Mouse (Mus musculus): ENCODE data around the gene Prss37.
A peak's percentile ranks its signal among the peaks of the same experiment; 100 is the strongest.

Prss37 gene

GRCm38 (mm10) chr6:40519408-40519807 lies at the start of gene Prss37:
TSS of gene Prss37 (minus strand) at chr6:40519508.
- DNase-seq (ENCODE audit: low read depth): no peak

DNA sequence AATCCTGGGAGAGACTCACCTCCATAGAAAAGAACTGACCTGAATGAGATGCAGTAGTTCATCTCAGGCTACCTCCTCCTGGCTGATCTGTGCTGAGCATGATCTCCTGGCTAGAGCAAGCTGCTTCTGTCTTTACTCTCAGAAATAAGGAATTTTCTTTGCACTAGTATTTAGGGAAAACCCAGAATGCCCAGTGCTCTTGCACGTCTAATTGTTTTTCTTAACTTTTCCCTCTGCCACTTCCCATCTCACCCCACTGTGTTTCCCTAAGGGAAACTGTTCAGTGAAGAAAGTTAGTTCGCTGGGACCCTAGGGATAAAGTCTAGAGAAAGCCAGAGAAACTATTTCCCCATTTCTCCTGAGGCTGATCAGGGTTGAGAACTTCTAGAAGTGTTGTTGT lies 35.6 kb upstream of the Prss37 start, which contains the start of gene Olfr461:
Gene Olfr461 (minus strand): TSS at position 101 of the 400 bp plus-strand sequence.
- no peak for DNase-seq (ENCODE audit: low read depth)

DNA sequence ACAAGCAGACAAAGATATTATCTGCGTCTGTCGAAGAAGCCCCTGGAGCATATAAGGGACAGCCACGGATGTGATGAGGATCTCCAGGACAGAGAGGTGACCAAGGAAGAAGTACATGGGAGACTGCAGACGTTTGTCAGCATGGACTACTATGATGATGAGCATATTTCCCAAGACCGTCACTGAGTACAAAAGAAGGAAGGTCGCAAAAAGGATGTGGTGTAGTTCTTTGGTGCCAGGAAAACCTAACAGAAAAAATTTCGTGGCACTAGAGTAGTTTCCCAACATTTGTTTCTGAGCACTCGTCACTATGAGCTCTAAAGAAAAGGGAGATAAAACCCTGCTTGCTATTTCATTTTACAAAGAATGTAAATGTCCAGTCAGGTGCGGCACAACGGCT lies 25.4 kb upstream of the Prss37 start:
- no peak for DNase-seq (ENCODE audit: low read depth)

DNA sequence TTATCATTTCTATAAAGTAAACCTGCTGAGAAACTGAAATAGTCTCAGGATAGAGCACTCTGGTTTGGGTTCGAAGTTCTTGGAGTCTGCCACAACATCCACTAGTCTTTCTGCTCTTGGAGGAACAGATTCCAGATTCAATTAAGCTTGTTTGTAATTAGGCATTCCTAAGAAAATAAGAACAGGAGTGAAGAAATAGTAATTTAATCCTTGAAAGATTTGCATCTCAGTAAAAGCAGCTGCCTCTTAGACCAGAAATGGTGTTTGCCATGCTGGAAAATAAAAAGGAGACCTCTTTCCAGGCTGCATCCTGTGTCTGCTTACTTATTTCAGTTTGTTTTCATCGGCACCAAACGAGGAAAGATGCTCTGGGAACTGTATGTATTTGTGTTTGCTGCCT lies 26.1 kb downstream of the Prss37 start, which contains the start of gene Tas2r108:
Gene Tas2r108 (plus strand): TSS at position 301 of the 400 bp plus-strand sequence.
- no peak for DNase-seq (ENCODE audit: low read depth)

DNA sequence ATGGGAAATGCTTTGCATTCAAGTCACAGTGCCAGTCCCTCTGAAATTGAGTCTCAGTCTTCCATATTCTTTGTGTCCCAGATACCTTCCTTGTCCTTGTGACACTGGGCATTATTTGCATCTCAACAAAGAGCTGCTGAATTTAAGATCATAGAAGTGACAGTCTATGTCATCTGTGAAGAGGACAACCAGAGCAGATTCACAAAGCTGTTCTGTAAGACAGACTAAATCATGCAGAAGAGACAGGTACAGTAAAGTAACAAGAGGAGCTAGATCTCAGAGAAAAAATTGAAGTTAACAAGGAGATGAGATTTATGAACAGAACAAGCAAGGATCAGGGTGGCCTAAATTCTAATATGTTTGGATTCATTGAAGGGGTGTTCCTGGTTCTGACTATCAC lies 28.4 kb downstream of the Prss37 start, which contains the start of gene Tas2r137:
Gene Tas2r137 (plus strand): TSS at position 301 of the 400 bp plus-strand sequence.
- DNase-seq (ENCODE audit: low read depth): no peak

GRCm38 (mm10) chr6:40482318-40482717 lies 37.0 kb downstream of the Prss37 start:
- no peak for DNase-seq (ENCODE audit: low read depth)

GRCm38 (mm10) chr6:40479705-40480104 lies 39.6 kb downstream of the Prss37 start:
- peak; percentile 41 for DNase-seq (ENCODE audit: low read depth)

DNA sequence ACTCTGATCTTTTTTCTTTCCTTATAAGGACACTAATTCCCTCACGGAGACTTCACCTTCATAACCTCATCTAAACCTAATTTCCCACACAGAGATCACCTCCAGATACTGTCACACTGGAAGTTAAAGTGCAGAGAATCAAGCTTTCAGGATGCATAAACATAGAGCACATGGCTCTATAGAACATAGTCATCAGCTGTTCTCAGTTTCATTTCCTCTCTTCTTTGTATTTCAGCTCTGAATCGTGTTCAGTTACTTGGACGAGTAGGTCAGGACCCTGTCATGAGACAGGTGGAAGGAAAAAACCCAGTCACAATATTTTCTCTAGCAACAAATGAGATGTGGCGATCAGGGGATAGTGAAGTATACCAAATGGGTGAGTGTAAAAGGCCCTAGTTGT lies 43.2 kb downstream of the Prss37 start:
- DNase-seq (ENCODE audit: low read depth): no peak

DNA sequence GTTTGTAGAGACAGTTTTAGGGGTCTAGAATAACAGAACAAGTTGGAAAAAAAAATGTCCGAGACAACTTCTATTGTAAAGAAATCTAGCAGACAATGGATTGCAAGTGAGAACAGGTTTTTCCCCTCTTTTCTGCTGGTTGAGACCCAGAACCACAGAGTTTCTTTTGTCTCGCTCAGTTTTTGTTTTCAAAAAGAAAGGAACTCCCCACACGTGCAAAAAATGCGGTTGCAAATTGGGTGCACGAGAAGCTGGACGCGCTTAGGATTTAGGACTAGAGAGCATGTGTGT lies 47.6 kb downstream of the Prss37 start:
- DNase-seq (ENCODE audit: low read depth): no peak

GRCm38 (mm10) chr6:40470916-40471719 lies 48.2 kb downstream of the Prss37 start, which contains the start of gene Ssbp1:
TSS of gene Ssbp1 (plus strand) at chr6:40471352.
- peak; percentile 87 for DNase-seq (ENCODE audit: low read depth)

GRCm38 (mm10) chr6:40465710-40466109 lies 53.6 kb downstream of the Prss37 start:
- no peak for DNase-seq (ENCODE audit: low read depth)
